ENCODE assay signal across 10 mouse cellular contexts in the genomic region with DNA sequence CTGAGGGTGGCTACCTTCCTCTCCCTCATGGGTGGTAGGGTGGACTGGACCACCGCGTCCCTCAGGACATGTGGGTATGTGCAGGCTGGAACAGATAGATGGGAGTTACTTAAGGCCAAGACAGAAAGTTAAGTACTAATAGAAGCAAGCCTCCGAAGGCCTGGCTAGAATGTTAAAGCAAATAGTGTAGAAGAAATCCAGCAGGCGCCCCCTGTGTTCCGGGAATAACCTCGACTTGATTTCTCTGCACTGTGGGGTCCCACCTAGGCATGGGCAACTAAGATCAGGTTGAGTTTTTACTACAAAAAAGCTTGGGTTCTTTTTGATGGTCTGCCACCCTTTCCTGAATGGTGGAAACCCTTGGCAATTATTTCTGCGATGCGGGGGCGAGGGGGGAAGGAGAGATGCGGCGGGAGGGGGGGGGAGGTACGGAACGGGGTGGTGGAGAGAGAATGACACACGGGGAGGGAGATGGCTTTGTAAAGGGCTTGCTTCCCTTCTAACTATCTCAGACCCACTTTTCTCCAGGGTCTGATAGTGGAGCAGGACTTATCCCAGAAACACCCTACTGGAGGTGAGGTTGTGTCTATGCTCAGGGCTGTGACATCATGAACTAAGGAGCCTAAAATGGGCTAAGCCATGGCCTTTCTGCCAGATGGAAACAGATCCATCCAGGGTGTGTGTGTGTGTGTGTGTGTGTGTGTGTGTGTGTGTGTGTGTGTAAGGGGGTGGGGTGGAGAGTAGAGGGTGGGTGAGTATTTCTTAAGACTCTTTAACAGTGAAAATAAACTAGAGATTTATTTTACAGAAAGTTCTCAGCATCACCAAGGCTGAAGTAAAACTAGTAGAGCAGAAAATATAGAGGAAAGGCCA. TPM values are rescaled to one million over a fixed set of nuclear protein-coding genes. Genes with fewer than 3 reads are reported as not detected.
A peak's percentile ranks its signal among the peaks of the same experiment; 100 is the strongest.
DNase-seq lines count a peak whose midpoint lies in the region; ATAC-seq and TF ChIP-seq lines count a peak whose summit lies in the region.
"Had no signal": no experiment of that assay in that cellular context is flagged by ENCODE, and none has a peak within 500 bp of the region (broad histone marks: within the 10 kb centered on the region; RNA-seq: fewer than 3 reads in every experiment).

No protein-coding gene starts in this region.

- H3K4me2 ChIP-seq in kidney, postnatal 0 days (ENCODE audit: low read length), result no peak overlapping the region
- peak overlapping the region; percentile 52 for H3K4me2 ChIP-seq in midbrain, embryonic 16.5 days (ENCODE audit: low read length)

- no peak for DNase-seq in kidney, postnatal 0 days (ENCODE audit: low spot score)
- DNase-seq in kidney, adult 9 months, result no peak
- DNase-seq in embryonic facial prominence, embryonic 10.5 days (ENCODE audit: low spot score), result no peak
- DNase-seq in hindbrain, embryonic 10.5 days (ENCODE audit: low spot score), result no peak
- DNase-seq in adrenal gland, postnatal 14 days, result no peak
- DNase-seq in gastrocnemius, adult 8-10 months (ENCODE audit: low spot score in 2 of 2), result no peak
- no peak for DNase-seq in kidney, postnatal 25 days

- H3K27me3 ChIP-seq in kidney, postnatal 0 days (ENCODE audit: insufficient read depth, low read length), result no peaks in the 10 kb centered on the region
- no peaks in the 10 kb centered on the region for H3K27me3 ChIP-seq in embryonic facial prominence, embryonic 10.5 days (replicated peaks; ENCODE audit: low read depth, poor library complexity, severe bottlenecking)
- no peaks in the 10 kb centered on the region for H3K27me3 ChIP-seq in hindbrain, embryonic 10.5 days (ENCODE audit: insufficient read depth, poor library complexity, severe bottlenecking)
- no peaks in the 10 kb centered on the region for H3K27me3 ChIP-seq in midbrain, embryonic 16.5 days (ENCODE audit: control insufficient read depth, insufficient read depth, low read depth, low read length)
- H3K27me3 ChIP-seq: megakaryocyte, embryonic 14.5 days had no signal

- no peaks in the 10 kb centered on the region for H3K9me3 ChIP-seq in kidney, postnatal 0 days (replicated peaks; ENCODE audit: low read length)
- no peaks in the 10 kb centered on the region for H3K9me3 ChIP-seq in embryonic facial prominence, embryonic 10.5 days
- H3K9me3 ChIP-seq in hindbrain, embryonic 10.5 days, result no peaks in the 10 kb centered on the region
- no peaks in the 10 kb centered on the region for H3K9me3 ChIP-seq in midbrain, embryonic 16.5 days (replicated peaks; ENCODE audit: control insufficient read depth, low read length, poor library complexity, severe bottlenecking)
- H3K9me3 ChIP-seq: G1E; megakaryocyte, embryonic 14.5 days had no signal

- H3K27ac ChIP-seq in kidney, postnatal 0 days, result peak overlapping the region; percentile 82
- H3K27ac ChIP-seq in embryonic facial prominence, embryonic 10.5 days (replicated peaks), result peak overlapping the region; percentile 71
- H3K27ac ChIP-seq in hindbrain, embryonic 10.5 days, result peak overlapping the region; percentile 71
- H3K27ac ChIP-seq in midbrain, embryonic 16.5 days (ENCODE audit: low read length), result peak overlapping the region; percentile 95

- no peaks in the 10 kb centered on the region for H3K36me3 ChIP-seq in kidney, postnatal 0 days (ENCODE audit: insufficient read depth, low read length)
- H3K36me3 ChIP-seq in embryonic facial prominence, embryonic 10.5 days (replicated peaks), result no peaks in the 10 kb centered on the region
- H3K36me3 ChIP-seq in hindbrain, embryonic 10.5 days, result no peaks in the 10 kb centered on the region
- no peaks in the 10 kb centered on the region for H3K36me3 ChIP-seq in midbrain, embryonic 16.5 days (ENCODE audit: control insufficient read depth, insufficient read depth, low read length)
- H3K36me3 ChIP-seq: G1E had no signal

- TF ChIP-seq CTCF in kidney, postnatal 0 days (IDR thresholded peaks at IDR 0.05; ENCODE audit: low read depth), result no peak

- peaks cover 37% of the 10 kb centered on the region for H3K4me1 ChIP-seq in kidney, postnatal 0 days (replicated peaks; ENCODE audit: insufficient read depth, low read length)
- peaks cover 49% of the 10 kb centered on the region for H3K4me1 ChIP-seq in embryonic facial prominence, embryonic 10.5 days
- peaks cover 38% of the 10 kb centered on the region for H3K4me1 ChIP-seq in hindbrain, embryonic 10.5 days (replicated peaks)
- peaks cover 36% of the 10 kb centered on the region for H3K4me1 ChIP-seq in midbrain, embryonic 16.5 days (ENCODE audit: control insufficient read depth, insufficient read depth, low read length)

- no peak overlapping the region for H3K4me3 ChIP-seq in kidney, postnatal 0 days (replicated peaks; ENCODE audit: low read depth, low read length)
- no peak overlapping the region for H3K4me3 ChIP-seq in embryonic facial prominence, embryonic 10.5 days
- peak overlapping the region; percentile 20; the same call in 1 of the 2 replicates for H3K4me3 ChIP-seq in hindbrain, embryonic 10.5 days
- no peak overlapping the region for H3K4me3 ChIP-seq in midbrain, embryonic 16.5 days (ENCODE audit: low read depth, low read length)
- H3K4me3 ChIP-seq: megakaryocyte, embryonic 14.5 days had no signal

- no peak overlapping the region for H3K9ac ChIP-seq in kidney, postnatal 0 days (ENCODE audit: low read depth, low read length)
- no peak overlapping the region for H3K9ac ChIP-seq in midbrain, embryonic 16.5 days (ENCODE audit: low read depth, low read length)

- ATAC-seq in kidney, postnatal 0 days (replicated peaks; ENCODE audit: low FRiP score, low read depth), result peak; percentile 42
- peak; percentile 50 for ATAC-seq in midbrain, embryonic 16.5 days

- WGBS in kidney, postnatal 0 days, result 56% methylated on average over 14 of the region's 14 CpGs
- 85% methylated on average over 14 of the region's 14 CpGs for WGBS in embryonic facial prominence, embryonic 10.5 days
- 88% methylated on average over 14 of the region's 14 CpGs for WGBS in hindbrain, embryonic 10.5 days
- WGBS in midbrain, embryonic 16.5 days, result 63% methylated on average over 14 of the region's 14 CpGs

RNA-seq across cellular contexts. Expression of a gene that starts 40.0 kb away (rescaled TPM):
- 119 and 121 TPM in 2 replicates for polyA plus RNA-seq in kidney, postnatal 0 days (2015; fragmentation: Nextera tagmentation; extraction: Ambion mirVana)
- polyA plus RNA-seq in embryonic facial prominence, embryonic 10.5 days (2016; fragmentation: Nextera tagmentation; extraction: Ambion mirVana), result 66.5 and 78.8 TPM in 2 replicates
- polyA plus RNA-seq in hindbrain, embryonic 10.5 days (2016; fragmentation: Nextera tagmentation; extraction: Ambion mirVana), result 49.8 and 49.9 TPM in 2 replicates
- 65.1 and 69.8 TPM in 2 replicates for polyA plus RNA-seq in midbrain, embryonic 16.5 days (2015; fragmentation: Nextera tagmentation; extraction: Ambion mirVana)
- 109 and 110 TPM in 2 replicates for total RNA-seq in adrenal gland, postnatal 14 days (2021)
- total RNA-seq in gastrocnemius, adult 8-10 months (2022), result 10 to 100 TPM; 12.9 to 22.3 (median 16.3) TPM
